Mouse (Mus musculus): ENCODE measurements around the gene Gba. TPM values are rescaled to one million over a fixed set of nuclear protein-coding genes. Genes with fewer than 3 reads are reported as not detected.

The Gba gene
- total and polyA plus RNA-seq, 3 experiments = 49.1 to 55.0 TPM; not detected in 1

GRCm38 (mm10) chr3:89238494-89238893 lies 35.8 kb downstream of the Gba start:
- Histone ChIP-seq H3K27ac (ENCODE audit: control insufficient read depth, low read depth, low read length) (no peak overlapping the region), H3K9me3 (replicated peaks; ENCODE audit: insufficient read depth, low read length) (no peaks in the 10 kb centered on the region), H3K27me3 (ENCODE audit: control insufficient read depth in 1 of 2, insufficient read depth in 2 of 2, low read length in 2 of 2) (no peaks in the 10 kb centered on the region), H3K79me2 (ENCODE audit: control insufficient read depth, insufficient read depth, low read length, poor library complexity) (no peaks in the 10 kb centered on the region), H3K9ac (ENCODE audit: control insufficient read depth, low read depth, low read length, poor library complexity, severe bottlenecking) (no peak overlapping the region), H3K4me1 (ENCODE audit: control insufficient read depth in 1 of 2, insufficient read depth in 2 of 2, low read length in 2 of 2) (peaks cover 3 to 11% of the 10 kb centered on the region in 2 experiments; a peak in 3 of 4 replicates), H3K4me3 (ENCODE audit: control insufficient read depth in 1 of 2, insufficient read depth in 1 of 2, low read depth in 2 of 2, low read length in 2 of 2) (no peak overlapping the region), H3K36me3 (ENCODE audit: control insufficient read depth in 1 of 2, insufficient read depth in 2 of 2, low read length in 2 of 2) (peaks cover 0 to 6% of the 10 kb centered on the region in 2 experiments; a peak in 3 of 4 replicates)
- TF ChIP-seq SIN3A (IDR thresholded peaks at IDR 0.05; ENCODE audit: low read length) = no peak
- TF ChIP-seq MAX (IDR thresholded peaks at IDR 0.05; ENCODE audit: low read length) = no peak
- TF ChIP-seq CTCF (IDR thresholded peaks at IDR 0.05 in 2 of 3, conservative IDR thresholded peaks at IDR 0.05 in 1 of 3; ENCODE audit: control insufficient read depth in 1 of 3, insufficient read depth in 1 of 3, low read depth in 2 of 3, low read length in 3 of 3, poor library complexity in 1 of 3, severe bottlenecking in 1 of 3) = no peak
- no peak for TF ChIP-seq BHLHE40 (IDR thresholded peaks at IDR 0.05; ENCODE audit: borderline replicate concordance, low read depth, low read length)
- no peak for TF ChIP-seq GATA1 (IDR thresholded peaks at IDR 0.05; ENCODE audit: low read depth, low read length)
- no peak for TF ChIP-seq KAT2A (conservative IDR thresholded peaks at IDR 0.05; ENCODE audit: low read depth, low read length)
- no peak for TF ChIP-seq NRF1 (IDR thresholded peaks at IDR 0.05; ENCODE audit: insufficient read depth, low read depth, low read length, poor library complexity, severe bottlenecking)
- no peak for TF ChIP-seq MEF2A (IDR thresholded peaks at IDR 0.05; ENCODE audit: extremely low read depth, insufficient replicate concordance, low read depth, low read length, poor library complexity, severe bottlenecking)
- TF ChIP-seq ZNF384 (IDR thresholded peaks at IDR 0.05; ENCODE audit: low read depth, low read length) = no peak
- TF ChIP-seq JUND (IDR thresholded peaks at IDR 0.05; ENCODE audit: low read depth, low read length) = no peak
- TF ChIP-seq MXI1 (IDR thresholded peaks at IDR 0.05; ENCODE audit: low read depth, low read length) = no peak
- TF ChIP-seq E2F4 (IDR thresholded peaks at IDR 0.05; ENCODE audit: borderline replicate concordance, low read depth, low read length) = no peak
- no peak for TF ChIP-seq POLR2AphosphoS5 (IDR thresholded peaks at IDR 0.05; ENCODE audit: borderline replicate concordance, low read depth, low read length)
- TF ChIP-seq TBP (IDR thresholded peaks at IDR 0.05; ENCODE audit: low read depth, low read length) = no peak
- no peak for TF ChIP-seq USF1 (IDR thresholded peaks at IDR 0.05; ENCODE audit: low read depth, low read length)
- no peak for TF ChIP-seq TCF12 (IDR thresholded peaks at IDR 0.05; ENCODE audit: low read depth, low read length)
- TF ChIP-seq USF2 (IDR thresholded peaks at IDR 0.05; ENCODE audit: borderline replicate concordance in 1 of 2, insufficient read depth in 1 of 2, low read depth in 1 of 2, low read length in 2 of 2) = no peak
- no peak for TF ChIP-seq MYC (IDR thresholded peaks at IDR 0.05; ENCODE audit: low read depth, low read length)
- no peak for TF ChIP-seq ZKSCAN1 (IDR thresholded peaks at IDR 0.05; ENCODE audit: low read depth, low read length)
- no peak for TF ChIP-seq ZMIZ1 (IDR thresholded peaks at IDR 0.05; ENCODE audit: low read depth, low read length)
- no peak for DNase-seq (ENCODE audit: low read depth, low spot score)
